17 mouse cellular contexts compared by ENCODE assay signal in the genomic region with DNA sequence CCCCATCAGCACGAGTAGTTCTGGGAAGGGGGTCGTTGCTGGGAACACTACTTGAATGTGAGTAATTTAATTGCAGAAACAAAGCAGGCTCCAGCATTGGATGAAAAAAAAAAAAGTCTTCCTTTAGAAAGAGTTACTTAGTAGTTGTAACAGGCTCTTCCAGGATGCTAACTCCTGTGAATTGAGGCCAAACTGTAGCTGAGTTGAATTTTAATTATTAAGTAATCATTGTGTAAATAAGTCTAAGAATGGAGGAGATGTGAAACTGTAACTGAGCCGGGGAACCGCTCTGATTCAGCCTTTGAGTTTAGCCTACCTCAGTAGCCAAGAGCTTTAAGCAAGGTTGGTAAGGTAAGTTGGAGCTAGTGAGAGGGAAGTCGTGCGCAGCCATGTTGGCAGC. TPM values are rescaled to one million over a fixed set of nuclear protein-coding genes. Genes with fewer than 3 reads are reported as not detected.
DNase-seq lines count a peak whose midpoint lies in the region; ATAC-seq and TF ChIP-seq lines count a peak whose summit lies in the region.
"Had no signal": no experiment of that assay in that cellular context is flagged by ENCODE, and none has a peak within 500 bp of the region (broad histone marks: within the 10 kb centered on the region; RNA-seq: fewer than 3 reads in every experiment).

No protein-coding gene starts in this region.

- no peak overlapping the region for H3K4me3 ChIP-seq in hindbrain, embryonic 15.5 days
- no peak overlapping the region for H3K4me3 ChIP-seq in hindbrain, embryonic 12.5 days
- H3K4me3 ChIP-seq in midbrain, embryonic 10.5 days: no peak overlapping the region
- H3K4me3 ChIP-seq in stomach, embryonic 15.5 days (replicated peaks): no peak overlapping the region
- no peak overlapping the region for H3K4me3 ChIP-seq in lung, postnatal 0 days (ENCODE audit: low read depth, low read length)
- H3K4me3 ChIP-seq: embryonic facial prominence, embryonic 10.5 days; heart, embryonic 12.5 days; limb, embryonic 15.5 days; lung, embryonic 15.5 days had no signal

- TF ChIP-seq CTCF in lung, postnatal 0 days (IDR thresholded peaks at IDR 0.05): no peak

- H3K27me3 ChIP-seq in hindbrain, embryonic 15.5 days: no peaks in the 10 kb centered on the region
- no peaks in the 10 kb centered on the region for H3K27me3 ChIP-seq in hindbrain, embryonic 12.5 days
- H3K27me3 ChIP-seq in midbrain, embryonic 10.5 days (ENCODE audit: low read depth, poor library complexity, severe bottlenecking): no peaks in the 10 kb centered on the region; the same call in 1 of the 2 replicates
- no peaks in the 10 kb centered on the region for H3K27me3 ChIP-seq in stomach, embryonic 15.5 days (replicated peaks)
- H3K27me3 ChIP-seq in lung, postnatal 0 days (replicated peaks; ENCODE audit: insufficient read depth, low read length): no peaks in the 10 kb centered on the region
- H3K27me3 ChIP-seq: heart, embryonic 12.5 days; limb, embryonic 15.5 days; lung, embryonic 15.5 days; Patski had no signal

- H3K9me3 ChIP-seq in hindbrain, embryonic 15.5 days: no peaks in the 10 kb centered on the region
- no peaks in the 10 kb centered on the region for H3K9me3 ChIP-seq in hindbrain, embryonic 12.5 days (replicated peaks)
- H3K9me3 ChIP-seq in midbrain, embryonic 10.5 days (replicated peaks): no peaks in the 10 kb centered on the region
- H3K9me3 ChIP-seq in stomach, embryonic 15.5 days: no peaks in the 10 kb centered on the region
- H3K9me3 ChIP-seq in lung, postnatal 0 days (ENCODE audit: low read length): no peaks in the 10 kb centered on the region
- H3K9me3 ChIP-seq: embryonic facial prominence, embryonic 10.5 days; heart, embryonic 12.5 days; limb, embryonic 15.5 days; lung, embryonic 15.5 days had no signal

- H3K4me1 ChIP-seq in hindbrain, embryonic 15.5 days (replicated peaks): 0 out of 2 replicates have a peak, but pooled peaks cover 4% of the 10 kb centered on the region
- H3K4me1 ChIP-seq in hindbrain, embryonic 12.5 days: peaks cover 6% of the 10 kb centered on the region
- peaks cover 48% of the 10 kb centered on the region for H3K4me1 ChIP-seq in midbrain, embryonic 10.5 days
- peaks cover 5% of the 10 kb centered on the region; the same call in 1 of the 2 replicates for H3K4me1 ChIP-seq in stomach, embryonic 15.5 days
- H3K4me1 ChIP-seq in lung, postnatal 0 days (ENCODE audit: insufficient read depth, low read depth, low read length): no peaks in the 10 kb centered on the region

- no peak overlapping the region for H3K4me2 ChIP-seq in hindbrain, embryonic 15.5 days
- no peak overlapping the region for H3K4me2 ChIP-seq in hindbrain, embryonic 12.5 days (replicated peaks)
- H3K4me2 ChIP-seq in stomach, embryonic 15.5 days: no peak overlapping the region
- no peak overlapping the region for H3K4me2 ChIP-seq in lung, postnatal 0 days (replicated peaks; ENCODE audit: low read depth, low read length)
- H3K4me2 ChIP-seq: heart, embryonic 12.5 days; limb, embryonic 15.5 days; lung, embryonic 15.5 days had no signal

- peak overlapping the region; percentile 48; the same call in 1 of the 2 replicates for H3K27ac ChIP-seq in hindbrain, embryonic 15.5 days (replicated peaks)
- no peak overlapping the region for H3K27ac ChIP-seq in hindbrain, embryonic 12.5 days
- peak overlapping the region; percentile 53; the same call in 1 of the 2 replicates for H3K27ac ChIP-seq in midbrain, embryonic 10.5 days (replicated peaks)
- H3K27ac ChIP-seq in stomach, embryonic 15.5 days: peak overlapping the region; percentile 62
- no peak overlapping the region for H3K27ac ChIP-seq in lung, postnatal 0 days (ENCODE audit: low read length)
- H3K27ac ChIP-seq: embryonic facial prominence, embryonic 10.5 days; limb, embryonic 15.5 days; lung, embryonic 15.5 days had no signal

- peak; percentile 10 for DNase-seq in layer of hippocampus, adult 9-11 months
- no peak for DNase-seq in layer of hippocampus, adult 18-20 months (ENCODE audit: low spot score in 2 of 2)
- no peak for DNase-seq in midbrain, embryonic 10.5 days (ENCODE audit: low spot score)
- DNase-seq in urinary bladder, postnatal 25 days (ENCODE audit: low spot score): no peak
- no peak for DNase-seq in lung, postnatal 0 days (ENCODE audit: low spot score)
- DNase-seq: cerebellum, adult 8-10 months; gastrocnemius, postnatal 36 days; heart, postnatal 4 days; thymus, postnatal 4 days had no signal

- H3K9ac ChIP-seq in hindbrain, embryonic 15.5 days: no peak overlapping the region
- H3K9ac ChIP-seq in hindbrain, embryonic 12.5 days: no peak overlapping the region
- H3K9ac ChIP-seq in stomach, embryonic 15.5 days: no peak overlapping the region
- H3K9ac ChIP-seq in lung, postnatal 0 days (replicated peaks; ENCODE audit: low read depth): no peak overlapping the region
- H3K9ac ChIP-seq: heart, embryonic 12.5 days; limb, embryonic 15.5 days; lung, embryonic 15.5 days had no signal

- H3K36me3 ChIP-seq in hindbrain, embryonic 15.5 days: no peaks in the 10 kb centered on the region
- H3K36me3 ChIP-seq in hindbrain, embryonic 12.5 days: no peaks in the 10 kb centered on the region
- H3K36me3 ChIP-seq in midbrain, embryonic 10.5 days: no peaks in the 10 kb centered on the region
- no peaks in the 10 kb centered on the region for H3K36me3 ChIP-seq in stomach, embryonic 15.5 days
- H3K36me3 ChIP-seq in lung, postnatal 0 days (ENCODE audit: insufficient read depth, low read length): no peaks in the 10 kb centered on the region
- H3K36me3 ChIP-seq: embryonic facial prominence, embryonic 10.5 days; heart, embryonic 12.5 days; limb, embryonic 15.5 days; lung, embryonic 15.5 days had no signal

- 70% methylated on average over 6 of the region's 6 CpGs for WGBS in hindbrain, embryonic 15.5 days
- WGBS in hindbrain, embryonic 12.5 days: 72% methylated on average over 6 of the region's 6 CpGs
- 69% methylated on average over 6 of the region's 6 CpGs for WGBS in midbrain, embryonic 10.5 days
- WGBS in stomach, embryonic 15.5 days: 65% methylated on average over 6 of the region's 6 CpGs
- 71% methylated on average over 6 of the region's 6 CpGs for WGBS in lung, postnatal 0 days

- TF ChIP-seq EP300 in lung, postnatal 0 days (IDR thresholded peaks at IDR 0.05): no peak

- peak; percentile 10; the same call in 1 of the 2 replicates for ATAC-seq in hindbrain, embryonic 15.5 days (ENCODE audit: low FRiP score, low read depth)
- no peak for ATAC-seq in hindbrain, embryonic 12.5 days (ENCODE audit: low FRiP score)
- ATAC-seq in stomach, embryonic 15.5 days (ENCODE audit: insufficient read depth, low FRiP score, low read depth): no peak
- ATAC-seq in lung, postnatal 0 days: no peak
- ATAC-seq: Patski had no signal

RNA-seq across cellular contexts. Expression of gene Myo6, which starts 36.0 kb away (rescaled TPM):
- 20.9 and 23.8 TPM in 2 replicates for polyA plus RNA-seq in hindbrain, embryonic 15.5 days (2015; fragmentation: Nextera tagmentation; extraction: Ambion mirVana)
- 16.1 and 19.6 TPM in 2 replicates for polyA plus RNA-seq in hindbrain, embryonic 12.5 days (2016; fragmentation: Nextera tagmentation; extraction: Ambion mirVana)
- 10 to 100 TPM; 72.6 to 77.8 TPM for total RNA-seq in layer of hippocampus, adult 18-20 months (2021)
- 8.4 and 9.9 TPM in 2 replicates for polyA plus RNA-seq in midbrain, embryonic 10.5 days (2016; fragmentation: Nextera tagmentation; extraction: Ambion mirVana)
- polyA plus RNA-seq in stomach, embryonic 15.5 days (2015; fragmentation: Nextera tagmentation; extraction: Ambion mirVana): 36.9 and 44.0 TPM in 2 replicates
- polyA plus RNA-seq in lung, postnatal 0 days (2015; fragmentation: Nextera tagmentation; extraction: Ambion mirVana): 23.1 and 29.1 TPM in 2 replicates

Comparison
In these comparisons a context has a peak if more than half of its experiments do, and no peak if none do; other contexts are left out.
1. H3K27ac ChIP-seq: peak in hindbrain, embryonic 15.5 days (single experiment), midbrain, embryonic 10.5 days (single experiment) and stomach, embryonic 15.5 days (single experiment); none in hindbrain, embryonic 12.5 days (single experiment) and lung, postnatal 0 days (single experiment).